Mouse (Mus musculus): ENCODE data around the gene Trmt13. TPM values are rescaled to one million over a fixed set of nuclear protein-coding genes. Genes with fewer than 3 reads are reported as not detected.

Trmt13 gene
- polyA plus RNA-seq, 1 experiment from 2014 or later = 30.7 TPM

Other genes with a start within 250 kb of the Trmt13 start
- 11.9 and 12.5 TPM in 2 replicates for gene Cdc14a, start 190.6 kb downstream of the Trmt13 start, polyA plus RNA-seq (2015; fragmentation: Nextera tagmentation; extraction: Ambion mirVana)
- 113 and 118 TPM in 2 replicates for gene Rtca, start 106.4 kb downstream of the Trmt13 start, polyA plus RNA-seq (2015; fragmentation: Nextera tagmentation; extraction: Ambion mirVana)
- 12.1 and 14.0 TPM in 2 replicates for gene Dbt, start 101.5 kb downstream of the Trmt13 start, polyA plus RNA-seq (2015; fragmentation: Nextera tagmentation; extraction: Ambion mirVana)
- gene Lrrc39, start 51.6 kb downstream of the Trmt13 start, polyA plus RNA-seq (2015; fragmentation: Nextera tagmentation; extraction: Ambion mirVana) = 0.36 and 0.58 TPM in 2 replicates
- 28.4 and 29.7 TPM in 2 replicates for gene Sass6, start 19.6 kb downstream of the Trmt13 start, polyA plus RNA-seq (2015; fragmentation: Nextera tagmentation; extraction: Ambion mirVana)
- gene Mfsd14a, start 48.1 kb upstream of the Trmt13 start, polyA plus RNA-seq (2015; fragmentation: Nextera tagmentation; extraction: Ambion mirVana) = 68.5 and 72.6 TPM in 2 replicates
- 0.33 TPM in 1 of 2 replicates, not detected in the other for gene Gm43191, start 66.7 kb upstream of the Trmt13 start, polyA plus RNA-seq (2015; fragmentation: Nextera tagmentation; extraction: Ambion mirVana)
- gene Slc35a3, start 98.2 kb upstream of the Trmt13 start, polyA plus RNA-seq (2015; fragmentation: Nextera tagmentation; extraction: Ambion mirVana) = 5.3 and 6.0 TPM in 2 replicates
- 12.7 and 13.8 TPM in 2 replicates for gene Agl, start 193.6 kb upstream of the Trmt13 start, polyA plus RNA-seq (2015; fragmentation: Nextera tagmentation; extraction: Ambion mirVana)
- 3.8 and 5.3 TPM in 2 replicates for gene Frrs1, start 244.9 kb upstream of the Trmt13 start, polyA plus RNA-seq (2015; fragmentation: Nextera tagmentation; extraction: Ambion mirVana)